Mouse (Mus musculus) embryonic facial prominence, embryonic 14.5 days (tissue): ENCODE data around the gene Uspl1. TPM values are rescaled to one million over a fixed set of nuclear protein-coding genes. Genes with fewer than 3 reads are reported as not detected.
A peak's percentile ranks its signal among the peaks of the same experiment; 100 is the strongest.
"Not testable (repeated sequence)": the region's sequence is repeated elsewhere in the genome, so short reads cannot be mapped to it uniquely, and the experiment has no call there.

ENCODE experiments used
- ATAC-seq: fragments of 200-750 bp; cut with Nextera tagmentation; 2 replicates; pipeline ENCODE4 v1.8.0; 2017; ENCODE audit warnings: low read depth, moderate number of reproducible peaks, moderate TSS enrichment
- DNase-seq: peaks from one replicate; pipeline ENCODE4 v3.0.0-alpha.2; 2015; ENCODE audit warnings: low spot score
- H3K27ac ChIP-seq: fragments of 300-500 bp; sonication (generic); replicated peaks from 2 replicates; pipeline ENCODE4 v1.5.1; 2014; ENCODE audit warnings: low read depth, mild to moderate bottlenecking, low read length, moderate library complexity
- H3K27me3 ChIP-seq: fragments of 300-500 bp; sonication (generic); replicated peaks from 2 replicates; pipeline ENCODE4 v1.6.1; 2014; ENCODE audit warnings: low read length; ENCODE audit not compliant: control insufficient read depth, insufficient read depth
- H3K36me3 ChIP-seq: fragments of 300-500 bp; sonication (generic); 2 replicates; pipeline ENCODE4 v1.6.1; 2014; ENCODE audit warnings: low read length, mixed read lengths; ENCODE audit not compliant: control insufficient read depth, insufficient read depth
- H3K4me1 ChIP-seq: fragments of 300-500 bp; sonication (generic); 2 replicates; pipeline ENCODE4 v1.6.1; 2014; ENCODE audit warnings: antibody characterized with exemption, low read length; ENCODE audit not compliant: control insufficient read depth, insufficient read depth
- H3K4me2 ChIP-seq: fragments of 300-500 bp; sonication (generic); 2 replicates; pipeline ENCODE4 v1.6.1; 2014; ENCODE audit warnings: low read depth, mild to moderate bottlenecking, low read length, moderate library complexity, mixed read lengths
- H3K4me3 ChIP-seq: fragments of 300-500 bp; sonication (generic); 2 replicates; pipeline ENCODE4 v1.5.1; 2014; ENCODE audit warnings: low read depth, mild to moderate bottlenecking, low read length
- H3K9ac ChIP-seq: fragments of 300-500 bp; sonication (generic); 2 replicates; pipeline ENCODE4 v1.6.1; 2014; ENCODE audit warnings: low read depth, mild to moderate bottlenecking, low read length, moderate library complexity, mixed read lengths
- H3K9me3 ChIP-seq: fragments of 300-500 bp; sonication (generic); 2 replicates; pipeline ENCODE4 v1.6.1; 2016; ENCODE audit warnings: low read length; ENCODE audit not compliant: control insufficient read depth
- WGBS: fragments of 180-500 bp; shearing (Covaris S2); extraction: QIAGEN DNeasy Blood & Tissue Kit; methylation state at CpG from one replicate; pipeline ENCODE4 v1.1.7; 2014; 5-methylcytosine and 5-hydroxymethylcytosine counted together
- polyA plus RNA-seq: library from polyadenylated mRNA; unstranded; fragments of >200 nt; fragmentation: Nextera tagmentation; extraction: Ambion mirVana; gene quantifications from 2 replicates; pipeline ENCODE4 v1.2.1, GENCODE M21; 2014

The Uspl1 gene
- 41.5 and 45.6 TPM in 2 replicates for polyA plus RNA-seq

DNA sequence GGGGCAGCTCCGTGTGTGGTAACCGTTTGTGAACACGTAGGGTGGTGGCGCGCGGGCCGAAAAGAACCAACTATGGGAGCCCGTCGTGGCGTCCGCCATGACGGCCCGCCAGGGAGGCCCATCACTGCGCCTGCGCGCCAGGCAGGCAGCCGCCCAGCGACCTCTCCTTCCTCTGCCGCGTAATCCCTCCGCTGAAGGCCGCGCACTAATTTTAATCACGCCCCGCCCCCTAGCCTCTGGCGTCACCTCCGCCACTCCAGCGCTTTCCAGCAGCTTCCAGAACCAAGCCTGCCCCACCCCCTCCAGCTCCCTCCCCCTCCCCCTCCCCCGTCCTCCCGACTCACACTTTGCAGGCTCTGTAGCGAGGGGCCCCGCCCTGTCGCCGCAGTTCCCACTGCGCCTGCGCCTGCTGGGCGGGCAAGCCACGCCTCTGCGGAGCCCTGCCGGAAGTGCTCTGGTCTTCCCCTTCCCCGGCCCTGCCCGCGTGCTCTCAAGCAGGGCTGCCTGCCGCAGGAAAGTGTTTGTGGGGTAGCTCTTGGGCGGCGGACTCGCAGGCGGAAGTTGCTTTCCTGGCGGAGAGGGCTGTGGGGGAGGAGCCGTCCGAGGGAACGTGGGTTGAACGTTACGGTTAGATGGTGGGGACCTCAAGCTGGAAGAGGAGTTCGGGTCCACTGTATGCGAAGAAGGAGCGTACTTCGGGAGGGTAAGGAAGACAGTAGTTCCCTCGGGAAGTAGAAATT, at the start of gene Uspl1, which contains the start of gene Hmgb1:
Gene Uspl1 (plus strand): TSS at position 247 of the 740 bp plus-strand sequence.
Gene Hmgb1 (minus strand): TSS at position 386 of the 740 bp plus-strand sequence.
- Histone ChIP-seq H3K36me3 (peaks cover 10% of the 10 kb centered on the region), H3K4me1 (peaks cover 14% of the 10 kb centered on the region), H3K4me2 (peak within 1 kb of the TSS; percentile 77), H3K9me3 (no peaks in the 10 kb centered on the region), H3K9ac (peak within 1 kb of the TSS; percentile 80), H3K27me3 (no peaks in the 10 kb centered on the region), H3K4me3 (peak within 1 kb of the TSS; percentile 60), H3K27ac (peak within 1 kb of the TSS; percentile 93)
- DNase-seq (peak; percentile 99), ATAC-seq (peak; percentile 98)
- WGBS: under 1% methylated on average over 28 of the region's 59 CpGs

DNA sequence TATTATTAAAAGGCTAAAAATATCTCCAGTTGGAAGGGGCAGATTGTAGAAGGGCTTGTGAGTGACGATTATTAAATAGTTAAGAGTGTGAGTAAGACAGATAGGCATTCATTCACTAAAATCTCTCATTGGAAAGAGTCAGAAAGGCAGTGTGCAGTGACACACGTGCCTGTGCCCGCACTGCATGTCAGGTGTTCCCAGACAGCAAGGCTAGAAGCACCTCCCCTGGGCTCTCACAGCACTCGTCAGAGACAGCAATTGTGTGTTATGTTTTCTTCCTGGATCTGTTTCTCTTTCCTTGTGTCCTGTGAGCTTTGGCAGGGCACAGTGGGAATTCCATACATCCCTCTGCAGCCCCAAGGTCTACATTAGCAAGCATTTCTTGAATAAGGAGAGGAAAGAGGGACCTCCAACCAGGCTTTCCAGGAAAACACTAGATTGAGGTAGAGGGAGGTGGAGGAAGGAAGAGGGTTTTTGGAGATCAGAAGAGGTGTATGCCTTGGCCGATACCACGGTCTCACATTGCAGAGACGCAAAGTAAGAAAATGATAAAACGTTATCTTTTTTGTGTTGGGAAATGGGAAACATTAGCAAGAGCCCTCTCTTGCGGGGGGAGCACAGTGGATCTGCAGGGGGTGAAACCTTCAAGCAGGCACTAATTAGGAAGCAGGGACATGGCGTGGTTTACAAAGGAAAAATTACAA, 49.2 kb upstream of the Uspl1 start:
- no peak overlapping the region for H3K4me2 ChIP-seq
- no peak overlapping the region for H3K9ac ChIP-seq
- no peaks in the 10 kb centered on the region for H3K27me3 ChIP-seq
- no peaks in the 10 kb centered on the region; the same call in 1 of the 2 replicates for H3K4me1 ChIP-seq
- ATAC-seq (no peak), DNase-seq (no peak)
- no peak overlapping the region for H3K27ac ChIP-seq
- no peak overlapping the region for H3K4me3 ChIP-seq
- no peaks in the 10 kb centered on the region for H3K9me3 ChIP-seq
- WGBS: 73% methylated on average over 10 of the region's 10 CpGs
- no peaks in the 10 kb centered on the region for H3K36me3 ChIP-seq

DNA sequence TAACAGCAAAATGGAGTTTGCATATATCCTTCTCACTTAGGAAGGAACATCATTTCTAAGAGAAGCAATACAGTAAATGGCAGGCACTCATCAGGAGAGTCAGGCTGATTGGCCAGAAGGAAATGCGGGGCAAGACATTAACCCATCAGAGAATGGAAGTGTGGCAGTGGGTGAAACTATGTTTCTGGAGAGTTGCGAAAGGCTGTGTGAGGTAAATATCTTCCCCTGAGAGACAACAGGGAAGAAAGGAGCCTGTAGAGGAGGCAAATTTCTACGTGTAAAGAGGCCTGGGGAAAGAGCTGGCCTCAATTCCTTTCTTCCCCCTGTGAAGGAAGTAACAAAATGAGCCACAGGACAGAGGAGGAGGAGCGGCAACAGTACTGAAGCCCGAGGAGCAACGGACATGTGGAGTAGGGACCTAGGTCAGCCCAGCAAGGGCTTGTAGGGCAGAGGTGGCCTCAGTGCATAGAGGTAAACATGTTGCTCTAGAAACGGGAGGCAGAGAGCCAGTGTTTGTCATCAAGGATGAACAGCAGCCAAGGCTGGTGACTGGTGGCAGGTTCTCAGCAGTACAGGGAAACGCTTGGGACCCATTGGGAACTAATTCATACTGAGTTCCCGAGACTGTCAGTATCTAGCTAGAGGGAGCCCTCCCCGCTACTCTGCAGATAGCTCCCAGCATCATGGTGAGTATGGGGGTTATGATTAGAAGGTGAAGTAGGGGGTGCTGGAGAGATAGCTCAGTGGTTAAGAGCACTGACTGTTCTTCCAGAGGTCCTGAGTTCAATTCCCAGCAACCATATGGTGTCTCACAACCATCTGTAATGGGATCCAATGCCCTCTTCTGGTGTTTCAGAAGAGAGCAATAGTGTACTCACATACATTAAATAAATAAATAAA, 48.4 kb upstream of the Uspl1 start:
- H3K4me2 ChIP-seq: no peak overlapping the region
- H3K27me3 ChIP-seq: no peaks in the 10 kb centered on the region
- DNase-seq: no peak
- H3K4me3 ChIP-seq: no peak overlapping the region
- no peak for ATAC-seq
- no peaks in the 10 kb centered on the region; the same call in 1 of the 2 replicates for H3K4me1 ChIP-seq
- no peaks in the 10 kb centered on the region for H3K9me3 ChIP-seq
- whole genome bisulfite sequencing: 76% methylated on average over 10 of the region's 10 CpGs
- H3K9ac ChIP-seq: no peak overlapping the region
- no peak overlapping the region for H3K27ac ChIP-seq
- no peaks in the 10 kb centered on the region for H3K36me3 ChIP-seq

DNA sequence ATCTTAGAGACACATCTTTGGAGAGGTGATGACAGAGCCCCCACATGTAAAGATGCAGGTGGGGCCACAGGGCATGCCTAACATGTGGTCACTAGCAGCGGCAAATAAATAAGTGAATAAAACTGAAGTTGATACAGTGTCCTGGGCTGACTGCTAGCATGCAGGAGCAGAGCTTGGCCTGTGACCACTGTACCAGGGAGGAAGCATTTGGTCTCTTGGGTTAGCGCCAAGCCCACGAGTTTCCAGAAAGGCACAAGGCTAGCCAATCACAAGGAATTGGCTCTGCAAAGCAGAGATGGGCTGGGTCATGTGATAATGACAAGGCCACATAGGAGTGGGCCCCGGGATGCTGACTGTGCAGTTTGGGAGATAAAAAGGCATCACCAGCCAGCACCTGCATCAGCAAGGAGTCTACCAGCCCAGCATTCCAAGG, 47.2 kb upstream of the Uspl1 start:
- H3K4me1 ChIP-seq: no peaks in the 10 kb centered on the region; the same call in 1 of the 2 replicates
- no peaks in the 10 kb centered on the region for H3K27me3 ChIP-seq
- no peak overlapping the region for H3K27ac ChIP-seq
- H3K4me2 ChIP-seq: no peak overlapping the region
- no peak overlapping the region for H3K4me3 ChIP-seq
- H3K9ac ChIP-seq: no peak overlapping the region
- DNase-seq (no peak), ATAC-seq (no peak)
- H3K36me3 ChIP-seq: no peaks in the 10 kb centered on the region
- WGBS: 76% methylated on average over 4 of the region's 4 CpGs
- no peaks in the 10 kb centered on the region for H3K9me3 ChIP-seq

DNA sequence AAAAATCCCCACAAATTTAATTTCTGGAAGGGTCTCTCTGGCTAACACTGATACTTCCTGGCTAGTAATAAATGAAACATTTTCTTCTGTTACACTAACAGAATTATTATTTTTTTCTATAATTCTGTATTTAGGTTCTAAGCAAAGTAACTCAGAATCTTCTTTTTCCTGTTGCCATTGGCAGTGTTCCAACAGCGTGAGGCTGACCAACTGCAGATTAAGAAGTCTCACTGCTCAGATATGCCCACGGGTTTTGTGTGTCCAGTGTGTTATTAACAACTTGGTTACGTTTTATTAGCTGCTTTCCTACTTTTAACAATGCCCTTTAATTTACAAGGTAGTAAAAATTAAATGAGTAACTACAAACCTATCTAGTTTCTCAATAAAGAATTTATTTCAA, 46.7 kb upstream of the Uspl1 start:
- Histone ChIP-seq H3K4me2 (no peak overlapping the region), H3K27me3 (no peaks in the 10 kb centered on the region), H3K4me1 (no peaks in the 10 kb centered on the region; the same call in 1 of the 2 replicates), H3K9ac (no peak overlapping the region), H3K27ac (no peak overlapping the region), H3K9me3 (no peaks in the 10 kb centered on the region), H3K36me3 (no peaks in the 10 kb centered on the region), H3K4me3 (no peak overlapping the region)
- DNase-seq (no peak), ATAC-seq (no peak)
- WGBS: 55% methylated on average over 3 of the region's 3 CpGs

DNA sequence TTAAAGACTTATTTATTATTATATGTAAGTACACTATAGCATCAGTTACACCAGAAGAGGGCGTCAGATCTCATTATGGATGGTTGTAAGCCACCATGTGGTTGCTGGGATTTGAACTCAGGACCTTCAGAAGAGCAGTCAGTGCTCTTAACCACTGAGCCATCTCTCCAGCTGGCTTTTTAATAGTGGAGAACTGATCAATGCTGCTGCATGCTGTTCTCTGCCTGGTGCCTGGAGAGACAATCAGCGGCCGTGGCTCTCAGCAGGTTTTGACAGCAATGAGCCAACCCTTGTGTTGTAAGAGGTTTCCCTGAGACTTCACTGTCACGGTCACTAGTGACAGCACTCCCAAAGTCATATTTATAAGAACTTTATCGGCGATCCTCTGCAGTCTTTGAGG, 46.1 kb upstream of the Uspl1 start:
- 87% methylated on average over 6 of the region's 6 CpGs for WGBS
- H3K36me3 ChIP-seq, H3K4me3 ChIP-seq, DNase-seq, H3K27me3 ChIP-seq, H3K9me3 ChIP-seq, ATAC-seq, H3K4me2 ChIP-seq, H3K4me1 ChIP-seq, H3K27ac ChIP-seq, H3K9ac ChIP-seq: not testable (repeated sequence)

DNA sequence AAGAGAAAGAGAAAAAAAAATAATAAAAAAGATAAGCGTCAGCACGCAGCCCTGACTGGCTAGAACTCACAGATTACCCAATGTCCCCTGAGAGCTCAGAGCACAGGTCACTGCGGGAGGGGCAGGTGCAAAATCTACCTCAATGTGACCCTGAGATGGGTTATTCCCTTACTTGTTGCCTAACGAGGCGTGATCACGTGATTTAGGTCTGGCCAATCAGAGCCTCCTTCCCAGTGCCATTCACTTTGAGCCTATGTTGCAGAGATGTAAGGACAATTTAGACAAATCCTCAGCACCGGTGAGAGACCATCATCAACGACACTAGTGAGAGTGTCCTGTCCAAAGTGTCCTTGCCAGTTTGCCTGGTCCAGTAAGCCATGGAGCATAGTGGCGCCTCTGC, 43.8 kb upstream of the Uspl1 start:
- no peaks in the 10 kb centered on the region for H3K27me3 ChIP-seq
- no peak overlapping the region for H3K27ac ChIP-seq
- DNase-seq (no peak), ATAC-seq (no peak)
- 61% methylated on average over 9 of the region's 9 CpGs for whole genome bisulfite sequencing
- no peak overlapping the region for H3K4me3 ChIP-seq
- H3K4me2 ChIP-seq: no peak overlapping the region
- H3K9ac ChIP-seq: no peak overlapping the region
- peaks cover 2% of the 10 kb centered on the region; the same call in 1 of the 2 replicates for H3K4me1 ChIP-seq
- H3K9me3 ChIP-seq: no peaks in the 10 kb centered on the region
- no peaks in the 10 kb centered on the region for H3K36me3 ChIP-seq

DNA sequence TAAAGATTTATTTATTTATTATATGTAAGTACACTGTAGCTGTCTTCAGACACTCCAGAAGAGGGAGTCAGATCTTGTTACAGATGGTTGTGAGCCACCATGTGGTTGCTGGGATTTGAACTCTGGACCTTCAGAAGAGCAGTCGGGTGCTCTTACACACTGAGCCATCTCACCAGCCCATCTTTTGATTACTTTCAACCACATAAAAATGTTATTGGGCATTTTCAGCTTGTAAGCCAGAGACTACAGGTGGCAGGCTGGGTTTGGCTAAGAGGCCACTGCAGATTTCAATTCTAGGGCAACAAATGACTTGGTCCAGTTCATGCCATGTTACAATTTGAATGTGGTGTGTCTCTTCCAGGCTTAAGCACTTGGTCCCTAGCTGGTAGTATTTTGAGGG, 43.0 kb upstream of the Uspl1 start:
- not testable (repeated sequence) for DNase-seq, H3K36me3 ChIP-seq, H3K9ac ChIP-seq, H3K27me3 ChIP-seq, H3K4me2 ChIP-seq, ATAC-seq, H3K9me3 ChIP-seq, H3K4me3 ChIP-seq, H3K4me1 ChIP-seq, H3K27ac ChIP-seq
- WGBS: 100% methylated on average over 1 of the region's 1 CpGs
